Mouse (Mus musculus) embryonic facial prominence, embryonic 11.5 days (tissue): ENCODE data around the gene Hist1h3g. TPM values are rescaled to one million over a fixed set of nuclear protein-coding genes. Genes with fewer than 3 reads are reported as not detected.

ENCODE experiments used
- ATAC-seq: fragments of 200-750 bp; cut with Nextera tagmentation; replicated peaks from 2 replicates; pipeline ENCODE4 v1.8.0; 2017; ENCODE audit warnings: low read depth; ENCODE audit not compliant: insufficient number of reproducible peaks, low FRiP score, low TSS enrichment
- DNase-seq: peaks from one replicate; pipeline ENCODE4 v3.0.0-alpha.2; 2015; ENCODE audit warnings: low spot score
- H3K27ac ChIP-seq: fragments of 300-500 bp; sonication (generic); replicated peaks from 2 replicates; pipeline ENCODE4 v1.5.1; 2014; ENCODE audit warnings: mild to moderate bottlenecking, low read depth, low read length, control low read depth
- H3K27me3 ChIP-seq: fragments of 300-500 bp; sonication (generic); 2 replicates; pipeline ENCODE4 v1.6.1; 2014; ENCODE audit warnings: mild to moderate bottlenecking, low read length, moderate library complexity, mixed read lengths; ENCODE audit not compliant: control insufficient read depth, insufficient read depth
- H3K36me3 ChIP-seq: fragments of 300-500 bp; sonication (generic); replicated peaks from 2 replicates; pipeline ENCODE4 v1.6.1; 2014; ENCODE audit warnings: low read depth, mild to moderate bottlenecking, low read length, moderate library complexity, mixed read lengths; ENCODE audit not compliant: control insufficient read depth, insufficient read depth
- H3K4me1 ChIP-seq: fragments of 300-500 bp; sonication (generic); 2 replicates; pipeline ENCODE4 v1.6.1; 2014; ENCODE audit warnings: low read length, mixed read lengths; ENCODE audit not compliant: control insufficient read depth, insufficient read depth
- H3K4me2 ChIP-seq: fragments of 300-500 bp; sonication (generic); 2 replicates; pipeline ENCODE4 v1.6.1; 2014; ENCODE audit warnings: low read depth, mild to moderate bottlenecking, control low read depth, low read length, moderate library complexity
- H3K4me3 ChIP-seq: fragments of 300-500 bp; sonication (generic); 2 replicates; pipeline ENCODE4 v1.5.1; 2014; ENCODE audit warnings: low read depth, low read length, control low read depth
- H3K9ac ChIP-seq: fragments of 300-500 bp; sonication (generic); replicated peaks from 2 replicates; pipeline ENCODE4 v1.6.1; 2014; ENCODE audit warnings: mild to moderate bottlenecking, control low read depth, low read length
- H3K9me3 ChIP-seq: fragments of 300-500 bp; sonication (generic); replicated peaks from 2 replicates; pipeline ENCODE4 v1.6.1; 2016; ENCODE audit warnings: mild to moderate bottlenecking, low read length, inconsistent platforms, mixed read lengths; ENCODE audit not compliant: control insufficient read depth
- WGBS: fragments of 180-500 bp; shearing (Covaris S2); extraction: QIAGEN DNeasy Blood & Tissue Kit; methylation state at CpG from one replicate; pipeline ENCODE4 v1.1.7; 2014; 5-methylcytosine and 5-hydroxymethylcytosine counted together
- polyA plus RNA-seq: library from polyadenylated mRNA; unstranded; fragments of >200 nt; fragmentation: Nextera tagmentation; extraction: Ambion mirVana; gene quantifications from 2 replicates; pipeline ENCODE4 v1.2.1, GENCODE M21; 2014

Hist1h3g gene
- polyA plus RNA-seq, 1 experiment from 2014 or later, result 6.1 TPM

DNA sequence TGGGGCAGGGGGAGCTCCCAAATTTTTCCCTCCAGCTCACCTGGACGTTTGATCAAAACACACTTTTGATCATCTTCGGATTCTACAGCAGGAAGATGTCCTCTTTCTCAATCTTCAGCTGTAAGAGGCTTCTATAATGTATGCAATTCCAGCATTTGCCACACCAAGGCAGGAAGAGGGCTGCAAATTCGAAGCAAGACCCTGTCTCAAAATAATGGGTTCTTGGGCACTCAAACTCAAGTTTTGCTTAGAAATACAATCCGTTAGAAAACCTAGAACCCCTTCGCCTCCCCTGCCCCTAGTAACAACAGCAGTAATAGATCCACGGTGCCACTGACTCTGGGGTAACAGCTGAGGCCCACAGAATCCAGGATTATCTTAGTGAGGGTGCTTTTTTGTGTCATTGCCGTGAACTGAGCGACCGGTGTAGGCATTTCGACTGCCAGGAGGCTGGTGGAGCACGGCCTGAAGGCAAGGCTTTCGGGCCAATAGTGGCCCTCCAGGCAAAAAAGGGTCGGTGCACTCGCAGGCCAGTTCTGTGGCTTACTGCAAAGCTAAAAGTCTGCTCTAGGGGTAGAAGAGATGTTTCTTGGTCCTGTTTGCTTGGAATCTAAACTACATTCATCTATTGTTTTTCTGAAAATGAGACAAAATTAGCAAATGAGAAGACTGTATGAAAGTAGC is 29.4 kb upstream of the Hist1h3g start:
- H3K27ac ChIP-seq, result no peak overlapping the region
- peak overlapping the region; percentile 20; the same call in 1 of the 2 replicates for H3K9ac ChIP-seq
- 3% methylated on average over 14 of the region's 14 CpGs for WGBS
- H3K4me3 ChIP-seq, result peak overlapping the region; percentile 31
- no peaks in the 10 kb centered on the region for H3K36me3 ChIP-seq
- H3K4me2 ChIP-seq, result peak overlapping the region; percentile 48
- DNase-seq (peak; percentile 58), ATAC-seq (peak; percentile 36; the same call in 1 of the 2 replicates)
- H3K4me1 ChIP-seq, result no peaks in the 10 kb centered on the region
- no peaks in the 10 kb centered on the region for H3K27me3 ChIP-seq
- no peaks in the 10 kb centered on the region for H3K9me3 ChIP-seq

DNA sequence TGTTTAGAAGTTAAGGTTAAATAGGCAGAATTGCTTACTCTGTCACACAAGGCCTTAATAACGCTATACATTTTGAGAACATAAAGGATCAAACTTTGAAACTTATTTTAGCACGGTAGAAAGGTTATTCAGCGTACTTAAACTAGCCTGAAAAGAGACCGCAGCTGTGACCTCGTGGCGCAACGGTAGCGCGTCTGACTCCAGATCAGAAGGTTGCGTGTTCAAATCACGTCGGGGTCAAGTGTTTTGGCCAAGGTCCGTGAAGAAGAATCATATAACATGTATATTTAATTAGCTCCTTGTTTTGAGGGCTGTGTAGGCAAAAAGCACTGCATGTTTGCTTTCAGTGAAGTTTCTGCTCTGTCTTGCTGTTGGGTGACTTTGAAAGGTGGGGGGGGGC is 28.9 kb upstream of the Hist1h3g start:
- no peak overlapping the region; the same call in 1 of the 2 replicates for H3K4me2 ChIP-seq
- 1% methylated on average over 13 of the region's 13 CpGs for WGBS
- H3K4me1 ChIP-seq, result no peaks in the 10 kb centered on the region
- no peaks in the 10 kb centered on the region for H3K36me3 ChIP-seq
- no peak overlapping the region for H3K27ac ChIP-seq
- peak; percentile 89 for DNase-seq
- no peak for ATAC-seq
- no peaks in the 10 kb centered on the region for H3K9me3 ChIP-seq
- H3K27me3 ChIP-seq, result no peaks in the 10 kb centered on the region
- no peak overlapping the region for H3K9ac ChIP-seq
- peak overlapping the region; percentile 31; the same call in 1 of the 2 replicates for H3K4me3 ChIP-seq

DNA sequence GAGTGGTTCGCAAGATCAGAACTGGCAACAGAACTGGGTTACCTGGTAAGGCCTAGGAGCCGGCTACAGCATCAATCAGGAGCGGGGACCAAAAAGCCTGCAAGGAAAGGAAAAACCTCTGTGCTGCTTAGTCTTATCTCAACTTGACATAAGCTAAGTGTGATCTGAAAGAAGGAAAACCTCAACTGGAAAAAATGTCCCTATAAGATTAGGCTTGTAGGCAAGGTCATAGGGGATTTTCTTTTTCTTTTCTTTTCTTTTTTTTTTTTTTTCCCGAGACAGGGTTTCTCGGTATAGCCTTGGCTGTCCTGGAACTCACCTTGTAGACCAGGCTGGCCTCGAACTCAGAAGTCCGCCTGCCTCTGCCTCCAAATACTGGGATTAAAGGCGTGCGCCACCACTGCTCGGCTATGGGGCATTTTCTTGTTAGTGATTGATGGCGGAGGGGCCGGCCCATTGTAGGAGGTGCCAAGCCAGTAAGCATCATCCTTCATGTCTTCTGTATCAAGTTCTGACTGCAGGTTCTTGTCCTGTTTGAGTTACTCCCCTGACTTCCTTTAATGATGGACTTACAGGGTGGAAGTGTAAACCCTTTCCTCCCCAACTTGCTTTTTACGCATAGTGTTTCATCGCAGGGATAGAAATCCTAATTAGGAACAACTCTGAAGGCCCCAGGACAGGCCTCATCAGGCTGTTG is 28.3 kb upstream of the Hist1h3g start:
- no peaks in the 10 kb centered on the region for H3K4me1 ChIP-seq
- no peaks in the 10 kb centered on the region for H3K27me3 ChIP-seq
- H3K36me3 ChIP-seq, result no peaks in the 10 kb centered on the region
- H3K4me3 ChIP-seq, result no peak overlapping the region
- H3K9me3 ChIP-seq, result no peaks in the 10 kb centered on the region
- no peak for DNase-seq
- H3K27ac ChIP-seq, result no peak overlapping the region
- H3K4me2 ChIP-seq, result no peak overlapping the region; the same call in 1 of the 2 replicates
- ATAC-seq, result no peak
- 14% methylated on average over 14 of the region's 14 CpGs for WGBS
- no peak overlapping the region for H3K9ac ChIP-seq

DNA sequence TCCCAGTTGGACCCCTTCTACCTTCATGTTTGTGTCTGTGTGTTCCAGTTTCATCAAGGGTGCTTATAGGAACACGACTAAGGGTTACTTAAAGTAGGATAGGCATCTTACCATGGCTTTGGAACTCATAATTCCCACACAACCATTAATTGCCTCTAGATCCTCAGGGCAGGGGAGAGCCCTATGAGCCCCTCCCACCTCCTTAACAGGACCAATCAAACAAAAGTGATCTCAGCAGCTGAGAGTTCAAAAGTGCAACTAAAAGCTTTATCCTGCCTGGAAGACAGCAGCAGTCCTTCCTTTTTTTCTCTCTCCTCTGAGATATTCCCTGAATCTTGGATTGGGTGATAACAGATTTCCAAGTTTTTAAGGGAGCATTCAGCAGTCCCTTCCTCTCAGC is 25.1 kb upstream of the Hist1h3g start:
- H3K4me3 ChIP-seq, result no peak overlapping the region
- no peaks in the 10 kb centered on the region for H3K9me3 ChIP-seq
- no peak overlapping the region for H3K9ac ChIP-seq
- WGBS, result 57% methylated on average over 1 of the region's 1 CpGs
- ATAC-seq, result no peak
- H3K36me3 ChIP-seq, result no peaks in the 10 kb centered on the region
- H3K4me1 ChIP-seq, result no peaks in the 10 kb centered on the region
- H3K27ac ChIP-seq, result no peak overlapping the region
- no peak overlapping the region for H3K4me2 ChIP-seq
- no peaks in the 10 kb centered on the region for H3K27me3 ChIP-seq
- DNase-seq, result no peak

DNA sequence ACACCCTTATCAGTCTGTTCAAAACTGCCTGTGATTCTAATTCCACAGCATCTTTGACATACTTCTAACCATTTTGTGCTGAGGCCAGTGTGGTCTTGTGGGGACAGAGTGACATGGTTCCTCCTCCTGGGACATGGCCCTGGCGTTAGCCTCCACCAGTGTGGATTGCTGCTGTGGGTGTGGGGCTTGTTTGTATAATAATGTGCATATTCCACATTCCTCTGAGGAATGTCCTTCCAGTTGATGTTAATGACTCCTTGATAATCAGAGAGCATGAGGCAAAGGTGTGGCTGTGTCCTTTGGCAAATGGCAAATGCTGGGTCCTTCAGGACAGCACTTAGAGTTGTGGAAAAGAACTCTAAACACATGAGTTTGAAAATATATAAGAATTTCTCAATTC is 21.7 kb upstream of the Hist1h3g start:
- no peaks in the 10 kb centered on the region for H3K27me3 ChIP-seq
- WGBS, result 95% methylated on average over 1 of the region's 1 CpGs
- no peak overlapping the region for H3K9ac ChIP-seq
- ATAC-seq (no peak), DNase-seq (no peak)
- no peak overlapping the region for H3K4me3 ChIP-seq
- H3K36me3 ChIP-seq, result no peaks in the 10 kb centered on the region
- no peaks in the 10 kb centered on the region for H3K9me3 ChIP-seq
- no peaks in the 10 kb centered on the region for H3K4me1 ChIP-seq
- H3K4me2 ChIP-seq, result no peak overlapping the region
- no peak overlapping the region for H3K27ac ChIP-seq

DNA sequence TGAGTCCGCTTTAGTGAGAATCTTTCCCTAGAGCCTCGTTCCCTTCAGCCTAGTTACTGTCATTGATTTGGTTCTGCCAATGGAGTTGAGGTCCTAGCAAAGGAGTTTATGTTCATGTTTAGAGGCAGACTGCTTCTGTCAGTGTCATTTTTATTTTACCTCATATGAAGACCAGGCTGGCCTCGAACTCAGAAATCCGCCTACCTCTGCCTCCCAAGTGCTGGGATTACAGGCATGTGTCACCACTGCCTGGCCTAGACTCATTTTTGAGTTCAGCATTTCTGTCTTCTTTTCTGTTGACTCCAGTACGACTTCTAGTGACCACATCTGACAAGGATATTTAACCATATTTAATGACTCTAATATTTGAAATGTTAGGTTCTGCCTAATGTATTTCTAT is 19.9 kb upstream of the Hist1h3g start:
- DNase-seq, result no peak
- no peak overlapping the region for H3K4me2 ChIP-seq
- WGBS, result 74% methylated on average over 5 of the region's 5 CpGs
- H3K27ac ChIP-seq, result no peak overlapping the region
- no peaks in the 10 kb centered on the region for H3K9me3 ChIP-seq
- no peak overlapping the region for H3K4me3 ChIP-seq
- no peaks in the 10 kb centered on the region for H3K4me1 ChIP-seq
- H3K36me3 ChIP-seq, result no peaks in the 10 kb centered on the region
- H3K27me3 ChIP-seq, result no peaks in the 10 kb centered on the region
- no peak overlapping the region for H3K9ac ChIP-seq
- ATAC-seq, result no peak

DNA sequence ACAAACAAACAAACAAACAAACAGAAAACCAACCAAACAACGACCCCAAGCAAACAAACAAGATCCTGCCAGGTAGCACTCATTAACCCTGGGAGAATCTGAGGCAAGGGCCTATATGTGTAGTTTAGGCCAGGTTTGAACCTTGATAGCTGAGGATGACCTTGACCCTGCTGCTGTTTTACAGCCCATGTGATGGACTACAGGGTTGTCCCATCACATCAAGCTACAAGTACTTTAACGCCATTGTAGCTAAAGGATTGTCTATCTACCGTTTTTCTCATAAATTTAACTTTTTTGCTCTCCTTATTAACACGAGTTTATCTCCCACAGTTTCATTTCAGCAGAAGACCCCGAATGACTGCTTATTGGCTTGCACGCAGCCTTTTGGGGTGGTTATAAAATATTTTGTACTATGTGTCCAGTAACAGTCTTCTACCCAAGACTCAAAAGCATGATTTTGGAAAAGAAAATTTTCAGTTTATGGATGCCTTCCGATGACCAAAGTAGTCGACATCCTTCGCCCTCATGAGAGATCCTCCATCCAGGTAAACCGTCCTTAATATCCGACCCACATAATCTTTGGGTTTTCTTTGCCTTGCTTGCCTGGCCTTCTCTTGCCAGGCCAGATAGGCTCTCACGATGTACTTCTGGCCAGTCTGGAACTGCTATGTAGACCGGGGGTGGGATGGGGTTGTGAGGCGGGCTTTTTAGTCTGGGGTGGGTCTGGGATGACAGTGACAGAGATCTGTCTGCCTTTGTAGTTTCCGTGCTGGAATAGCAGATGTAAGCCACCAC is 19.2 kb upstream of the Hist1h3g start:
- H3K27ac ChIP-seq, result no peak overlapping the region
- no peaks in the 10 kb centered on the region for H3K27me3 ChIP-seq
- peak overlapping the region; percentile 44 for H3K9ac ChIP-seq
- no peaks in the 10 kb centered on the region for H3K36me3 ChIP-seq
- peak overlapping the region; percentile 52 for H3K4me2 ChIP-seq
- no peaks in the 10 kb centered on the region for H3K9me3 ChIP-seq
- 49% methylated on average over 15 of the region's 15 CpGs for WGBS
- ATAC-seq (no peak), DNase-seq (no peak)
- H3K4me1 ChIP-seq, result no peaks in the 10 kb centered on the region
- H3K4me3 ChIP-seq, result peak overlapping the region; percentile 47
